Mouse (Mus musculus): ENCODE results near the gene Farp1. TPM values are rescaled to one million over a fixed set of nuclear protein-coding genes. Genes with fewer than 3 reads are reported as not detected.

Farp1 gene
- polyA plus RNA-seq, 1 experiment from 2014 or later, result 2.3 TPM

DNA sequence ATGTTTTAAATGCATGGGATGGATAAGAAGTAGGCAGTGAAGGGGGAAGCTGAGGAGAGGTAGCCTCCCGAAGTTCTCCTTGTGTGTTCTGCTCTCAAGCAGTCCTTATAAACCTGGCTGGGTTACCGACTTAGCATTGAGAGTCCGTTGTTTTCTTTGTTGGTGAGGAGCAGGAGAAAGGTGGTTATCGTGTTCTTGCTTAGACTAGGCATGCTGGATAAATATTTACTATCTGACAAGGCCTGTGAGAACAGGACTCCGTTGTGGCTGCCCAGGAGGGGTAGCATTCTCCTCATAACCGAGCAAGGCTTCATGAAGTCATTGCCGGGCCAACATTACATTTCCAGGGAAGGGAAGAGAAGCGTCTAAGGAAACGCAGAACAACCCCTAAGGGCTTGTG is 135.3 kb downstream of the Farp1 start:
- Histone ChIP-seq H3K36me3 (replicated peaks; ENCODE audit: insufficient read depth, low read length) (no peaks in the 10 kb centered on the region), H3K27ac (ENCODE audit: low read depth) (no peak overlapping the region), H3K4me3 (ENCODE audit: low read depth, low read length) (no peak overlapping the region), H3K4me1 (ENCODE audit: insufficient read depth) (no peaks in the 10 kb centered on the region), H3K9me3 (ENCODE audit: low read length) (no peaks in the 10 kb centered on the region), H3K9ac (replicated peaks) (no peak overlapping the region), H3K27me3 (ENCODE audit: insufficient read depth, low read length) (no peaks in the 10 kb centered on the region), H3K4me2 (ENCODE audit: low read depth, low read length) (no peak overlapping the region)
- no peak for DNase-seq
- 59% methylated on average over 9 of the region's 9 CpGs for WGBS (ENCODE audit: insufficient replicate concordance)
- TF ChIP-seq CTCF (IDR thresholded peaks at IDR 0.05; ENCODE audit: low read depth), result no peak
- no peak for TF ChIP-seq EP300 (IDR thresholded peaks at IDR 0.05; ENCODE audit: low read depth)
- no peak for ATAC-seq

DNA sequence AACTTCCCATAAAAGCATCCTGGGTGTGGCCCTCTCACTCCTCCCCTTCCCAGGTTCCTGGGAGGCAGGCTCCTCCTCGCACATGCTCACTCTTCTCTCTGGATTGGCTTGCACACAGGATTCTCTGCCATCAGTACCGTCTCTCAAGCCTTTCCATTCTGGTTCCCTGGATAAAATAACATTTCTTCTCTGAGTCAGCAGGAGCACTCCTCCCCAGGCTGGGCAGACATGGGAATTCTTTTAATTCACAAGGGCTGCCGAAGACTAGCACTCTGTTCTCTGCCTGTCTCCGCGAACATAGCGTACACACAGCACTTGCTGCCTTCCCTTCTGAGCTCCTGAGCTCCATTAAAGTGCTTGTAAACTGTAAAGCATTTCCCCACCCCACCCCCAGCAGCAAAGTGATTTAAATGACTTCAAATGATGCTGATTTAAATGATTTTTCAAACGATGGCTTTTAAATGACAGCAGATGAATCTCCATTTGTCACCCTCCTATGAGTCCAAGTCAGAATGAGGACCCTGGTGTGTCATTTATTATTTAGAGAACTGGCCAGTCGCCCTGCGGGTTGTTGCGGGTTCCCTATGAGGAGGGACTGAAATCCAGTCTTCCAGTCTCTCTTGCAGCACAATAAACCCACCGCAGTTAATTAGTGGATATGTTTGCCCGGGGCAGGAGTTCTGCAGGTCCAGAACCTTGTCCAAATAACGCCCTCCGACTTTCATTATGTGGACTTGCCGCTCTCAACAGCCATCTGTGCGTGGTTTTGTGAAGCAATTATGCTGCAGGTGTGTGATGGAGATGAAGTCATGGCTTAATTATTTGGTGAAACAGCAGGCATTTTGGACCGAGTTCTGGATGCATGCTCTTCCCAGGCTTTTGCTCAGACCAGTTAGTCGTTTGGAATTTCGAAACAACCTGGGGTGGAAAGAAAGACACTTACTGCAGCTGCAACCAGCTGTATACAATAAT is 137.4 kb downstream of the Farp1 start:
- WGBS (ENCODE audit: insufficient replicate concordance), result 74% methylated on average over 19 of the region's 19 CpGs
- TF ChIP-seq EP300 (IDR thresholded peaks at IDR 0.05; ENCODE audit: low read depth) (no peak), CTCF (IDR thresholded peaks at IDR 0.05; ENCODE audit: low read depth) (no peak)
- H3K9me3 ChIP-seq (ENCODE audit: low read length), result no peaks in the 10 kb centered on the region
- H3K4me2 ChIP-seq (ENCODE audit: low read depth, low read length), result no peak overlapping the region
- H3K9ac ChIP-seq (replicated peaks), result no peak overlapping the region
- no peaks in the 10 kb centered on the region for H3K36me3 ChIP-seq (replicated peaks; ENCODE audit: insufficient read depth, low read length)
- ATAC-seq (no peak), DNase-seq (no peak)
- no peaks in the 10 kb centered on the region for H3K4me1 ChIP-seq (ENCODE audit: insufficient read depth)
- H3K27ac ChIP-seq (ENCODE audit: low read depth), result no peak overlapping the region
- H3K4me3 ChIP-seq (ENCODE audit: low read depth, low read length), result no peak overlapping the region
- no peaks in the 10 kb centered on the region for H3K27me3 ChIP-seq (ENCODE audit: insufficient read depth, low read length)

DNA sequence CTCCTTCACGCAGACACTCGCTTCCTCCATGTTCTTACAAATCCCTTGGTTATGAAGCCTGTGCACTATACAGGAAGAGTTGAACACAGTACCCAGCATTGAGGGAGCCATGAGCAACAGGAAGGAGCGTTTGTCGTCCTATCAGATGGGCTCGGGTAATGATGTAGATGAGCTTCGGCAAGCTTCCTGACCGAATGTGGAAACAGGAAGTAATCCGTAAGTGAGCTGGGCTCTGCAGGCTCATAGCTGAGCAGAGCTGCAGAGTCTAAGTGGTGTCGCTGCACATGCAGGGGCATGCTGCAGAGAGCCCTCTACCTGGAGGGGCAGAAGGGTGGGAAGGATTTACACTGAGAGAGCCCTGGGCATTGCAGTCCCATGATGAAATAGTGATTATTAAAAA is 140.4 kb downstream of the Farp1 start:
- Histone ChIP-seq H3K9ac (replicated peaks) (no peak overlapping the region), H3K27me3 (ENCODE audit: insufficient read depth, low read length) (no peaks in the 10 kb centered on the region), H3K4me2 (ENCODE audit: low read depth, low read length) (no peak overlapping the region), H3K9me3 (ENCODE audit: low read length) (no peaks in the 10 kb centered on the region), H3K36me3 (replicated peaks; ENCODE audit: insufficient read depth, low read length) (no peaks in the 10 kb centered on the region), H3K27ac (ENCODE audit: low read depth) (no peak overlapping the region), H3K4me3 (ENCODE audit: low read depth, low read length) (no peak overlapping the region), H3K4me1 (ENCODE audit: insufficient read depth) (no peaks in the 10 kb centered on the region)
- 35% methylated on average over 9 of the region's 9 CpGs for WGBS (ENCODE audit: insufficient replicate concordance)
- TF ChIP-seq CTCF (IDR thresholded peaks at IDR 0.05; ENCODE audit: low read depth) (no peak), EP300 (IDR thresholded peaks at IDR 0.05; ENCODE audit: low read depth) (no peak)
- ATAC-seq, result peak; percentile 33; the same call in 1 of the 2 replicates
- no peak for DNase-seq

DNA sequence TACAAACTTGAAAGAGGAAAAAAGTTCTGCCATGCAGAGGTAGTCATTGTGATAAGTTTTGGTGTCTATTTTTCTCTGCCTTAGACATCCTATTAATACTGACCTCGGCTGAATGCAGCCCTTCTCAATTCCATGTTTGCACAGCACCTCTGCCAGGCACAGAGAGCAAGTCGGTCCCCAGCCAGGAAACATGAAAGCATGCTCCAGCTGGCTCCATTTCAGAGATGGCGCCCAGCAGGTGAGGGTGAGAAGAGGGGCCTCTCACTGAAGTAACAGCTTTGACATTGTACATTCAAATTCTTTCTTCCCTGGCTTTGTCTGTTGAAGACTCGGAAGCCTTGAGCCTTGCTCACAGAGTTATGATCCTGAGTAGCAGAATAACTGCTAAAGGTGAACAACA is 140.9 kb downstream of the Farp1 start:
- Histone ChIP-seq H3K36me3 (replicated peaks; ENCODE audit: insufficient read depth, low read length) (no peaks in the 10 kb centered on the region), H3K9ac (replicated peaks) (no peak overlapping the region), H3K4me1 (ENCODE audit: insufficient read depth) (no peaks in the 10 kb centered on the region), H3K27ac (ENCODE audit: low read depth) (no peak overlapping the region), H3K9me3 (ENCODE audit: low read length) (no peaks in the 10 kb centered on the region), H3K27me3 (ENCODE audit: insufficient read depth, low read length) (no peaks in the 10 kb centered on the region), H3K4me3 (ENCODE audit: low read depth, low read length) (no peak overlapping the region), H3K4me2 (ENCODE audit: low read depth, low read length) (no peak overlapping the region)
- no peak for ATAC-seq
- TF ChIP-seq CTCF (IDR thresholded peaks at IDR 0.05; ENCODE audit: low read depth) (no peak), EP300 (IDR thresholded peaks at IDR 0.05; ENCODE audit: low read depth) (no peak)
- 68% methylated on average over 4 of the region's 4 CpGs for WGBS (ENCODE audit: insufficient replicate concordance)
- DNase-seq, result no peak

DNA sequence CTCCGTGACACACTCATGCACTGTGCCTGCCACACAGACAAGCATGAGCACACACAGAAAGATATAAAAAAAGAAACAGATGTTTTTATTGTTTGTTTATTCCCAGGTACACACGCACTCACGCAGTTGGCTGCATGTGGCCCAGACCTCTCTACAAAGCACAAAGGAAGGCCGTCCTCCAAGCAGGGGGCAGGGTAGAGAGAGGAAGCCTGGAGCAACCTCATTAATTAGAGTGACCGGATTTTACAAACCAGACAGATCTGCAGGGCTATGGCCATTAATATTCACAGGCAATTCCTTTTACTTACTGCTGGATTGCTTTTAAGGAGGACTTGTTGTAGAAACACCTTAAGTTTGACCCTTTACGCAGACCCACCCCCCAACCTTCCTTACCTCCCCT is 142.9 kb downstream of the Farp1 start:
- H3K4me1 ChIP-seq (ENCODE audit: insufficient read depth), result peaks cover 9% of the 10 kb centered on the region
- H3K4me2 ChIP-seq (ENCODE audit: low read depth, low read length), result no peak overlapping the region
- H3K36me3 ChIP-seq (replicated peaks; ENCODE audit: insufficient read depth, low read length), result no peaks in the 10 kb centered on the region
- DNase-seq (no peak), ATAC-seq (no peak)
- TF ChIP-seq EP300 (IDR thresholded peaks at IDR 0.05; ENCODE audit: low read depth), result no peak
- TF ChIP-seq CTCF (IDR thresholded peaks at IDR 0.05; ENCODE audit: low read depth), result no peak
- H3K4me3 ChIP-seq (ENCODE audit: low read depth, low read length), result no peak overlapping the region
- H3K27ac ChIP-seq (ENCODE audit: low read depth), result no peak overlapping the region
- WGBS (ENCODE audit: insufficient replicate concordance), result 81% methylated on average over 6 of the region's 6 CpGs
- no peaks in the 10 kb centered on the region for H3K9me3 ChIP-seq (ENCODE audit: low read length)
- no peaks in the 10 kb centered on the region for H3K27me3 ChIP-seq (ENCODE audit: insufficient read depth, low read length)
- H3K9ac ChIP-seq (replicated peaks), result no peak overlapping the region

DNA sequence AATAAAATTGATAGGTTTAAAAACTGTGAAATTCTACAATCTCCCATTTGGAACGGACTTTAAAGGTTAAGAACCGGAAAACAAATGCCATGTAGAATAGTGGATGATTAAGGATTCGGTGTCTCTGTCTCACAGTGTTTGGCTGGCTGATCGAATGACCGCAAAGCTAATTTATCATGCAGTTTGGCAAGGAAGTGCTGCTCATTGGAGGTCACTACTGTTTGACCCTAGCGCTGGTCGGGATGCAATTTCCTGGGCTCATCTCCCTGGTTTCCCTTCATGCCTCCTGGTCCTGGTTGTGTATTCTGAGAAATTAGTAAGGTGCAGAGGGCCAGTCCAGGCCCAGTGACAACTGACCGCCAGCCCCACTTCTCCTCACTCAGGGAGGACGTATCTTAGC is 145.6 kb downstream of the Farp1 start:
- H3K4me1 ChIP-seq (ENCODE audit: insufficient read depth), result peaks cover 10% of the 10 kb centered on the region
- no peak overlapping the region for H3K27ac ChIP-seq (ENCODE audit: low read depth)
- no peaks in the 10 kb centered on the region for H3K36me3 ChIP-seq (replicated peaks; ENCODE audit: insufficient read depth, low read length)
- DNase-seq (no peak), ATAC-seq (no peak)
- 77% methylated on average over 9 of the region's 9 CpGs for WGBS (ENCODE audit: insufficient replicate concordance)
- no peak overlapping the region for H3K4me2 ChIP-seq (ENCODE audit: low read depth, low read length)
- H3K27me3 ChIP-seq (ENCODE audit: insufficient read depth, low read length), result no peaks in the 10 kb centered on the region
- H3K9ac ChIP-seq (replicated peaks), result no peak overlapping the region
- no peak for TF ChIP-seq CTCF (IDR thresholded peaks at IDR 0.05; ENCODE audit: low read depth)
- no peak for TF ChIP-seq EP300 (IDR thresholded peaks at IDR 0.05; ENCODE audit: low read depth)
- no peaks in the 10 kb centered on the region for H3K9me3 ChIP-seq (ENCODE audit: low read length)
- H3K4me3 ChIP-seq (ENCODE audit: low read depth, low read length), result no peak overlapping the region
